Mouse (Mus musculus): ENCODE results near the gene Nkain2. TPM values are rescaled to one million over a fixed set of nuclear protein-coding genes. Genes with fewer than 3 reads are reported as not detected.

The Nkain2 gene
- 0.85 and 1.0 TPM in 2 replicates for polyA plus RNA-seq (2015; fragmentation: Nextera tagmentation; extraction: Ambion mirVana)

DNA sequence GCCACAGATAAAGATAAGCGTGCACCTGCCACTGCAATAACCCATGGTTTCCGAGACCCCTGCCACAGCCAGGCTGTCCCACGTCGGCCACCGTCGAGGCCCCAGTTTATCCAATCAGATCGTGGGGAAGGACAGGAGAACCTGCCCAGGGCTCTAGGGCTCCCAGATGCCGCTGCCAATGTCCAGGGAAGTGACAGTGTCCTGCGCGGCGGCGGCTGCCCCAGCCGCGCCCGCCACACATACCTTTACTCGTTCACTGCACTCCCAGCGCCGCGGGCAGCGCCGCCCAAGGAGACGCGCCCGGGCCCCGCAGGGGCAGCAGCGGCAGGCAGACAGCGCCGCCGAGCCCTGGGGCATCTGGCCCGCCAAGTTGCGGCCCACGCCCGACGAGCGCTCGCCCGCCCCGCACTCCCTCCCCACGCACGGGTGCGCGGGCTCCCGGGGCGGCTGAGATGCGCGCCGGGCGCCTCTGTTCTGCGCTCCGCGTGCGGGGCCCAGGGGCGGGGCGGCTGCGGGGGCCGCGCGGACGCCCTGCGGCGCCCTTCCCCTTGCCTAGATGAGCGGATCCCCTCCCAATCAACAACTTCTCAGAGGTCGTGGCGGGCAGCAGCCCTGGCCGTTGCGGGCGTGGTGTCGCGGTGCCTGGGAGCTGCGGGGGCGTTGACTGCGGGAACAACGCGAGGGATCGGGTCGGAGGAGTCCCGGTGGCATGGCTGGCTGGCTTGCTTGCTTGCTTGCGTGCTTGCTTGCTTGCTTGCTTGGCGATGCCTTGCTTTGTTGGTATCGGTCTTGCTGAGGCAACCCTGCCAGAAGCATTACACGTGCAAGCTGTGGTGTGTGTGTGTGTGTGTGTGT, at the start of gene Nkain2:
Nkain2 (minus strand) TSS at position 811 of the 855 bp plus-strand sequence.
- ATAC-seq (ENCODE audit: insufficient number of reproducible peaks, low FRiP score, low TSS enrichment, low read depth), result peak; percentile 60
- H3K9ac ChIP-seq, result peak within 1 kb of the TSS; percentile 26
- 0 out of 2 replicates have a peak, but pooled peaks cover 3% of the 10 kb centered on the region for H3K27me3 ChIP-seq
- H3K9me3 ChIP-seq (replicated peaks), result no peaks in the 10 kb centered on the region
- no peak within 1 kb of the TSS for H3K27ac ChIP-seq (replicated peaks)
- WGBS, result under 1% methylated on average over 75 of the region's 81 CpGs
- no peaks in the 10 kb centered on the region for H3K36me3 ChIP-seq
- 0 out of 2 replicates have a peak, but pooled peaks cover 6% of the 10 kb centered on the region for H3K4me1 ChIP-seq
- H3K4me2 ChIP-seq (replicated peaks), result peak within 1 kb of the TSS; percentile 97
- peak within 1 kb of the TSS; percentile 67 for H3K4me3 ChIP-seq (replicated peaks)

DNA sequence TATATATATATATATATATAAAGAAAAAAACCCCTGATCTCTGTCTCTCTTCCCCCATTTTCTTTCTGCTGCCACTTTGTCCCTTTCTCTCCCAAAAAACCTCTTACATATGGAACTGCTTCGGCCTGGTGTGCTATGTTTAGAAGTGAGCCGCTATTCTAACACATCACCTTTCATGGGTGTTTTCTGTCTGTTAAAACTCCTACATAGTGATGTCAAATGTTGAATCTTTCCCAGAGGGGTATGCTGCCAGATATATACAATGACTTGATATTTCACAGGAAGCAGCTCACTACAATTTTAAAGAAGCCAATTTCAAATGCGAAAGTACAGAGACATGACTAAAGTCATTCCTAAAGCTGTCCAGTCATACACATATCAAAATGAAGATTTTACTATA, 49.6 kb upstream of the Nkain2 start:
- Histone ChIP-seq H3K27ac (replicated peaks) (no peak overlapping the region), H3K4me3 (replicated peaks) (no peak overlapping the region)
- WGBS, result 88% methylated on average over 3 of the region's 3 CpGs

DNA sequence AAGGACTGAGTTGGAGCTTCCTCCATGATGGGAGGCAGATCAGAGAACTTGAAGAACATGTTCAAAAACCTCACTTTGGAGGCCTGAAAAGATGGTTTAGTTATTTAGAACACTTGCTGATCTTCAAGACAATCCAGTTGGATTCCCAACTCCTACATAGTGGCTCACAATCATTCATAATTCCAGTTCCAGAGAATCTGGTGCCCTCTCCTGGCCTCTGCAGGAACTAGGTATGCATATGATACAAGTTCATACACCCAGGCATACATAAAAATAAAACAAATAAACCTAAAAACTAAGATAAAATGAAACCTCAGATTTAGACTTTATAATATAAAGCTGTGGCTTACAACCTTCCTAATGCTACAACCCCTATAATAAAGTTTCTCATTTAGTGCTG, 4.8 kb upstream of the Nkain2 start:
- Histone ChIP-seq H3K36me3 (no peaks in the 10 kb centered on the region), H3K4me1 (0 out of 2 replicates have a peak, but pooled peaks cover 4% of the 10 kb centered on the region), H3K9ac (no peak overlapping the region), H3K27me3 (no peaks in the 10 kb centered on the region), H3K27ac (replicated peaks) (no peak overlapping the region), H3K4me3 (replicated peaks) (no peak overlapping the region), H3K4me2 (replicated peaks) (no peak overlapping the region), H3K9me3 (replicated peaks) (no peaks in the 10 kb centered on the region)
- no peak for ATAC-seq (ENCODE audit: insufficient number of reproducible peaks, low FRiP score, low TSS enrichment, low read depth)

More for the DNA sequence above, 49.6 kb upstream of the Nkain2 start:
- H3K27me3 ChIP-seq, result no peaks in the 10 kb centered on the region
- no peak for ATAC-seq (ENCODE audit: insufficient number of reproducible peaks, low FRiP score, low TSS enrichment, low read depth)
- no peaks in the 10 kb centered on the region for H3K4me1 ChIP-seq
- H3K36me3 ChIP-seq, result no peaks in the 10 kb centered on the region
- no peak overlapping the region for H3K9ac ChIP-seq
- H3K4me2 ChIP-seq (replicated peaks), result no peak overlapping the region
- H3K9me3 ChIP-seq (replicated peaks), result no peaks in the 10 kb centered on the region

DNA sequence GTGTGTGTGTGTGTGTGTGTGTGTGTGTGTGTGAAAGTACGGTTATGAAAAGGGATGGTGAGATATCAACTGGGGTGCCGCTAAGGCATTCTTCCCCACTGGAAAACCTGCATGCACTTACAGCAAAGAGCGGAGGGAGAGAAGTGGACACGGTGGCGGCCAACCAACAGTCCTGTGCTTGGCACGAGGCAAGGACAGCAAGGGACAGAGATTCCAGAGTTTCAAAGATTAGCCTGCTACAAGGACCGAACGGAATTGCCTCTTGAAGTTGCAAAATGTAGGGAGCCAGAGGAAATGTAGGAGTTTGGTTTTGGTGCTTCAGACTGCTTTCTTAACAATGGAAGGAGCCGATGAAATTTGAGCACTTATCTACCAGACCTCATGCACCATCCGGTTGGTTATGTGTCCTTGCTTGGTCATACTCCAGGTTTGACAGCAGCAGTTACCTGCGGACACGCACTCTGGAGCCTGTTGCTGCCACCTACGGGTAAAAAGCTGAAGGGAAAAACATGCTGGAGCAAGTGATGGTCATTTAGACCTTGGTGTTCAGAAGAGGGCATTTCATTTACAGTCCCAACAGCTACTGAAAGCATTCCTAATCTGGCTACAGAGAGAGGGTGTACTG, 357 bp upstream of the Nkain2 start:
- ATAC-seq (ENCODE audit: insufficient number of reproducible peaks, low FRiP score, low TSS enrichment, low read depth), result 0 out of 2 replicates have a peak, but pooled peaks have one; percentile 15
- Histone ChIP-seq H3K27ac (replicated peaks) (no peak overlapping the region), H3K9ac (no peak overlapping the region), H3K27me3 (0 out of 2 replicates have a peak, but pooled peaks cover 3% of the 10 kb centered on the region), H3K36me3 (no peaks in the 10 kb centered on the region), H3K4me3 (replicated peaks) (peak overlapping the region; percentile 67), H3K4me2 (replicated peaks) (peak overlapping the region; percentile 97), H3K9me3 (replicated peaks) (no peaks in the 10 kb centered on the region), H3K4me1 (0 out of 2 replicates have a peak, but pooled peaks cover 6% of the 10 kb centered on the region)
- WGBS, result 1% methylated on average over 13 of the region's 13 CpGs

DNA sequence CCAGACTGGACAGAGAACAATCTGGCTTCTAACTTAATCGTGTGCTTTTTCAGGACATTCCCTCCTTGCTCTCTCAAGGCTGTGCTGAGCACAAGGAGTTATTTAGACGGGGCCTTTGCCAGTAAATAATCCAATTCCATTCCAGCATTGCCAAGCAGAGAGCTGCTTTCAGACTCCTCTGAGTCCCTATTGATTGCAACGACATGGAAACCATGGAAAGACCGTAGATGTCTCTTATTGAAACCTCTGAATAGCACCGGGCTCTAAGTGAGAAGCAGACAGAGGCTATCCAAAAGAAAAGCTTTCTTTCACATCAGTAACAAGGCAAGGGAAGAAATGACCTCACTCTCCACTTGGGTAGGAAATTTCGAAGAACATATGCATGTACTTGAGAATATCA, 8.3 kb downstream of the Nkain2 start:
- WGBS, result 72% methylated on average over 6 of the region's 6 CpGs
- H3K9ac ChIP-seq, result no peak overlapping the region
- H3K36me3 ChIP-seq, result no peaks in the 10 kb centered on the region
- no peak overlapping the region for H3K27ac ChIP-seq (replicated peaks)
- no peaks in the 10 kb centered on the region for H3K9me3 ChIP-seq (replicated peaks)
- no peaks in the 10 kb centered on the region for H3K27me3 ChIP-seq
- no peak overlapping the region for H3K4me2 ChIP-seq (replicated peaks)
- no peak overlapping the region for H3K4me3 ChIP-seq (replicated peaks)
- no peak for ATAC-seq (ENCODE audit: insufficient number of reproducible peaks, low FRiP score, low TSS enrichment, low read depth)
- no peaks in the 10 kb centered on the region for H3K4me1 ChIP-seq

DNA sequence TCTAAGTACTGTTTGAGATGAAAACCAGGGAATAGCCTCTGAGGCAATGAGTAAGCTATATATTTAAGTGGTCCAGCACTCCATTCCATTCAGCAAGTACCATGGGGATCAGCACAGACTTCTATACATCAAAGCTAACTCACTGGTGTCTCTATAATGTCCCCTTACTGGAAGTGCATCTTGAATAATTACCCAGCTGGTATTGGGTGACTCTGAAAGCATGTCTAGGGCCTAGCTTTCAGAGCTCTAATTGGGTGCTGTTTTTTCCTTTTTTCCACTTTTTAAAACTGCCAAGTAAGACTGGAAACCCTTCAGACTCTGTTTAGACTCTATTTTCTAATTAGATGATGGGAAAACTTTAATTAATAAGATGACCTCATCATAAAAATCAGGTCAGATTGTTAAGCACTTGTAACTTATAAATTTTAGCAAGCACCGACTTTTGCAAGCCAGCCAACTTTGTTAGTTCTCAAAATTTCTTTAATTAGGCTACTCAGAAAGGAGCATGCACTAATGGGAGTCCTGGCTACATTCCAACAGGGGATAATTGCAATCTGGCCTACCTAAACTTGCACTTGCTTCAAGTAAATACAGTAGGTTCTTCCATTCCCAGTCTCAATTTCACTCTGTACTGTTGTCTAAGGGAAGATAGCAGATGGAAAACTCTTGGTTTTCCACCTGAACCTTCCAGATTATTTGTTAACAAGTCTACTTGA, 19.4 kb downstream of the Nkain2 start:
- Histone ChIP-seq H3K36me3 (no peaks in the 10 kb centered on the region), H3K27me3 (no peaks in the 10 kb centered on the region), H3K9ac (no peak overlapping the region), H3K4me1 (no peaks in the 10 kb centered on the region), H3K27ac (replicated peaks) (no peak overlapping the region), H3K4me2 (replicated peaks) (no peak overlapping the region), H3K9me3 (replicated peaks) (no peaks in the 10 kb centered on the region), H3K4me3 (replicated peaks) (no peak overlapping the region)
- no peak for ATAC-seq (ENCODE audit: insufficient number of reproducible peaks, low FRiP score, low TSS enrichment, low read depth)
- WGBS, result 47% methylated on average over 1 of the region's 1 CpGs

DNA sequence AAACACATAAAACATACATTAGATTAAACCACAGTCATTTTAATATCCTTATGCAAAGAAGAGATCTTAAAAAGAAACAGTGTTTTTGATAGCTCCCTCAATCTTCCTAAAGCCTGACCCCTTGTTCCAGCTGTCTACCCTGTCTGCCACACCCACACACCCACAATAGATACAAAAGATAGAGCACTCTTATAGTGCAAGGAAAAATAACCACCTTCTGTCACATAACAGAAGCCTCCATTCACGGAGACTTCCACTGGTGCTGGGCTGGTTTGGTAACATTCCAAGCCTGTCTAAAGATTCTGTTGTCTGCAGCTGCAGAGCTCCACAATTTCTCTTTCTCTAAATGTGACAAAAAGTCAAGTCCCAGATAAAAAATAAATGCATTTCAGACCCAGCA, 20.7 kb downstream of the Nkain2 start:
- 24% methylated on average over 1 of the region's 1 CpGs for WGBS
- no peak for ATAC-seq (ENCODE audit: insufficient number of reproducible peaks, low FRiP score, low TSS enrichment, low read depth)
- Histone ChIP-seq H3K27me3 (no peaks in the 10 kb centered on the region), H3K9ac (no peak overlapping the region), H3K4me3 (replicated peaks) (no peak overlapping the region), H3K9me3 (replicated peaks) (no peaks in the 10 kb centered on the region), H3K4me2 (replicated peaks) (no peak overlapping the region), H3K4me1 (no peaks in the 10 kb centered on the region), H3K36me3 (no peaks in the 10 kb centered on the region), H3K27ac (replicated peaks) (no peak overlapping the region)

DNA sequence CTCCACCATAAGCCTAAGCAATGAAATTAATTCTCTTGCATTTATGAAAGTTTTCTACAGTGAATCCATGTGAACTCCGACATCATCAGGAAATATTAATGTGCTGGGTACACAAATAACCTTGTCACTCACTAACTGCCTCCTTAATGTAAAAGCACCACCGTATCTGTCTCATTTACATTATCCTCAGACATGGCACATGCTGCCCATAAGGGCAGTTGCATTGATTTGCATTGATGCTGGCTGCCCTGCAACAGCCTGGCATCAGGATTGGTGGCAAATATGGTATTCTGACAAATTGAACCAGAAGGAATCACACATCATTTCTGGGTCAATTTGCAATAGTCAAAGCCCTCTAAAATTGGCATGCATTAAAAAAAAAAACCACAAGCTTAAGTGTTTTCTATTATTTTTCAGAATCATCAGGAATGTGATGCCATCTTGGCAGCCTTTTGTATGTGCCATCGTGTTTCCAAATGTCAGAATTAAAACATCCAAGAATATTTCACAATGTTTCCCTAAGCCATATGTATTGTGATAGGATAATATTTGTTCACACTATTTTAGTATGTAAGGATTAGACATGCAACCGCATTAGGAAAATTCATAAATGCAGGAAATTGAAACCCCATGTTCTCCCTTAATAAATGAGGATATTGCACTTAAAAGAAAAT, 74.9 kb downstream of the Nkain2 start:
- Histone ChIP-seq H3K27ac (replicated peaks) (no peak overlapping the region), H3K27me3 (no peaks in the 10 kb centered on the region), H3K9me3 (replicated peaks) (no peaks in the 10 kb centered on the region), H3K36me3 (no peaks in the 10 kb centered on the region), H3K4me1 (no peaks in the 10 kb centered on the region), H3K9ac (no peak overlapping the region), H3K4me3 (replicated peaks) (no peak overlapping the region), H3K4me2 (replicated peaks) (no peak overlapping the region)
- whole genome bisulfite sequencing, result 71% methylated on average over 4 of the region's 4 CpGs
- no peak for ATAC-seq (ENCODE audit: insufficient number of reproducible peaks, low FRiP score, low TSS enrichment, low read depth)

DNA sequence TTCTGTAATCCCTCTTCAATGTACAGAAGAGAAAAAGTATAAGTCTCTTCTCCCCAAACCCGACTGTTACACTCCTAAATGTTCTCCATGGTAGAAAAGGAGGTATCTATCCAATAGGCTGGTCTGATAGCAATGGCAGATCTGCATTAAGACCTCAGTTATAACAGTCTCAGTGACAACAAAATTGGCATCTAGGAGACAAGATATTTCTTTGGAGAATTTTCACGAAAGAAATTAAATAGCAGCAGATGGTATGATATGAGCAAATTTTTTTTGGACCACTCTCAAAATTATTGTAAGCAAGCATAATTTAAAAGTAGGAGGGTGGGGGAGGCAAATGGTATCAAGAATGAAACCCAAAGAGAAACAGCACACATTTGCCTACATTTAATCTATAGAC, 94.0 kb downstream of the Nkain2 start:
- Histone ChIP-seq H3K4me2 (replicated peaks) (no peak overlapping the region), H3K27ac (replicated peaks) (no peak overlapping the region), H3K27me3 (no peaks in the 10 kb centered on the region), H3K4me1 (no peaks in the 10 kb centered on the region), H3K36me3 (no peaks in the 10 kb centered on the region), H3K9me3 (replicated peaks) (no peaks in the 10 kb centered on the region), H3K9ac (no peak overlapping the region), H3K4me3 (replicated peaks) (no peak overlapping the region)
- no peak for ATAC-seq (ENCODE audit: insufficient number of reproducible peaks, low FRiP score, low TSS enrichment, low read depth)
- 64% methylated on average over 2 of the region's 2 CpGs for WGBS

DNA sequence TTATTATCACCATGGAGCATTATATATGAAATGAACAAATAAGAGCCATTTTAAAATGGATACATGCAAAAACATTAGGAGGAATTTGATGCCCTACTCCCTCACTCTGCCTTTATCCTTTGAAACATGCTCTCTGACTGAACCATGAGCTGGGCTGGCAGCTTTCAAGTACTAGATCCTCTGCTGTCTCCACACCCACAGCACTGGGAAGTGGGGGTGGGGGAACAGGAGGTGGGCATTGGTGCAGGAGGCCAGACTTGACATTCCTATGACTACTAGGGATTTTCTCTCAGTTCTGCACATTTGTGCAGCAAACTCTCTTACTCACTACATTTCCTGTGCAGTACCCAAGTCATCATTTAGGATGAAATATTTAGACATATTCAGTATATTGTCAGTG, 99.7 kb downstream of the Nkain2 start:
- H3K9me3 ChIP-seq (replicated peaks), result no peaks in the 10 kb centered on the region
- H3K4me1 ChIP-seq, result no peaks in the 10 kb centered on the region
- H3K27ac ChIP-seq (replicated peaks), result no peak overlapping the region
- no peak overlapping the region for H3K4me3 ChIP-seq (replicated peaks)
- no peaks in the 10 kb centered on the region for H3K36me3 ChIP-seq
- H3K4me2 ChIP-seq (replicated peaks), result no peak overlapping the region
- no peak for ATAC-seq (ENCODE audit: insufficient number of reproducible peaks, low FRiP score, low TSS enrichment, low read depth)
- H3K27me3 ChIP-seq, result no peaks in the 10 kb centered on the region
- no peak overlapping the region for H3K9ac ChIP-seq
